Mouse (Mus musculus) layer of hippocampus, postnatal 25 days (tissue): ENCODE results near the gene Aaed1. TPM values are rescaled to one million over a fixed set of nuclear protein-coding genes. Genes with fewer than 3 reads are reported as not detected.
"Not testable (repeated sequence)": the region's sequence is repeated elsewhere in the genome, so short reads cannot be mapped to it uniquely, and the experiment has no call there.

Experiments used
- DNase-seq, 2 experiments: peaks; one replicate each; pipeline ENCODE4 v3.0.0; 2022; ENCODE audit warnings: mixed read lengths in 2 of 2, low spot score in 1 of 2; ENCODE audit errors: extremely low spot score in 1 of 2
- total RNA-seq, 2 experiments: library from RNA; stranded (reverse); gene quantifications; 2 replicates each; pipeline ENCODE4 v1.2.3; 2021

Aaed1 gene
- total RNA-seq, 2 experiments from 2014 or later, result 13.1 to 14.4 TPM

- not testable (repeated sequence) for DNase-seq
These were observed 58.3 kb downstream of the Aaed1 start for GRCm38 (mm10) chr13:64254185-64254584.

GRCm38 (mm10) chr13:64253697-64254096 is 58.8 kb downstream of the Aaed1 start:
- no peak for DNase-seq

- no peak for DNase-seq
These were observed 60.4 kb downstream of the Aaed1 start for GRCm38 (mm10) chr13:64252147-64252546.

GRCm38 (mm10) chr13:64250363-64250762 is 62.1 kb downstream of the Aaed1 start:
- peak in 1 of 2 experiments; percentile 44 for DNase-seq

GRCm38 (mm10) chr13:64248775-64249524 is 63.6 kb downstream of the Aaed1 start:
- DNase-seq, result peak; percentile 78 to 90

DNA sequence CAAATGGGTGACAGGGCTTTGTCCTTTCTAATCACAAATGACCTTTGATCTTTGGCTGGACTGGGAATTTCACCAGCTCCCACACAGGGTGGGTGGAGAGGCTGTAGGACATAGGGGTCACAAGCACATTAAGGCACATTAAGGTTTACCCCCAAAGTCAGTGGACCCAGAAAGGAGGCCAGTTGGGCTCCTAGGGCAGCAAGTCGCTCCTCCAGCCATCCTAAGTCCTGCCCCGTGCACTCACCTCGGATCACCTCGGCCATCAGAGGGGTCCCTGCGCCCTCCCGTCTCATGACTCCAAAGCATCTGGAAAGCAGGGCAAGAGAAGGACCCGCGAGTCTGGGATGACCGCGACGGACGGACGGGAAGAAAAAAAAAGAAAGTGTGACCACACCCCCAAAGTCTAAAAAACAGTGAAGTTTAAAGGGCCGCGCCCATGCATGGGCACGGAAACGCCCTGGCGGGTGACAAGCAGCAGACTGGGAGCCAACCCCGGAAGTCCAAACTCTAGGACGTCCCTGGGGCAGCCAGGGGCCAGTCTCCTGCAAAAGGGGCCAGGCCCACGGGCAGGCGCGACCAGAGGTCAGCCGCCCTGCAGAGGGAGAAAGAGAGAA is 64.2 kb downstream of the Aaed1 start:
- DNase-seq, result no peak

DNA sequence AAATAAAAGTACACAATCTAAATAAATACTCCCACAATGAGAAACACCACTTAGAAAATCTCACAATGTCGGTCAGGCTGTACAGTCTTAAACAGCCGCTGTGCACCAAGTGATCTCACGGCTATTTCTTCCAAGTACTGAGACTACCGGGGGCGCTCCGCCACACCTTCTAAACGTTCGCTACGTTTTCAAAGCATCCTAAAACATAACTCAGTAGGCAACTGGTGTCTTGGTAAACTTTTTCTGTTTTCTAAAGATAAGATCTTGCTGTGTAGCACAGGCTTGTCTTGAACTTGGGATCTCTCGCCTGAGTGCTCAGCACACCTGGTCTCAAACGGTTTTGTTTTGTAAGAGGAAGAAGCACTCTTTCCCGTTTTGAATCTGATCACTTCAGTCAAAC is 66.4 kb downstream of the Aaed1 start:
- DNase-seq, result no peak

- DNase-seq, result no peak
These were observed 67.7 kb downstream of the Aaed1 start for GRCm38 (mm10) chr13:64244685-64245261.

DNA sequence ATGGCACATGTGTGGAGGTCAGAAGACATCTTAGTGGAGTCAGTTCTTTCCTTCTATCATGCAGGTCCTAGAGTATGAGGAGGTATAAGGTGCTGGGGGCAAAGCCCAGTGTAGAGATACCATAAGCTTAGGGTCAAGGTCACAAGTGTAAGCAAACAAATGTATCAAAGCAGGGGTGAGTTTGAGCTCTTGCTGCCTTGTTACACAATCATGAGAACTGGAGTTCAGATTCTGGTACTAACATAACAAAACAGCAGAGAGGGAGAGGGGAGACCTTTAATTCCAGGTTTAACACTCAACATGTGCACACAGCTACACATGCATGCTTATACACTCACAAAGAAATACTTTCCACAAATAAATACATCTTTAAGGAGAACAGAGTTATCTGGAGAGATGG is 69.8 kb downstream of the Aaed1 start:
- DNase-seq, result no peak

DNA sequence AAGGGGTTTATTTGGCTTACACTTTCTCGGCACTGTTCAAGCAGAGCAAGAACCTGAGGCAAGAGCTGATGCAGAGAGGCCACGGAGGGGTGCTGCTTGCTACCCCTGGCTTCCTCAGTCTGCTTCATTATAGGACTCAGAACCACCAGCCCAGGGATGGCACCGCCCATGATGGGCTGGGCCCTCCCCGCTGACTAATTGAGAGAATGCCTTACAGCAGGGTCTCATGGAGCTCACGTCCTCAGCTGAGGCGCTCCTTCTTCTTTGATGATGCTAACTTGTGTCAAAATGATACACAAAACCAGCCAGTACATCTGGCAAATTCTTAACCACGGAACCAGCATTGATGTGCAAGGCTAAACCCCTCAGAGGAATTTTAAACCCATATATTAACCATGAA is 71.9 kb downstream of the Aaed1 start:
- no peak for DNase-seq

DNA sequence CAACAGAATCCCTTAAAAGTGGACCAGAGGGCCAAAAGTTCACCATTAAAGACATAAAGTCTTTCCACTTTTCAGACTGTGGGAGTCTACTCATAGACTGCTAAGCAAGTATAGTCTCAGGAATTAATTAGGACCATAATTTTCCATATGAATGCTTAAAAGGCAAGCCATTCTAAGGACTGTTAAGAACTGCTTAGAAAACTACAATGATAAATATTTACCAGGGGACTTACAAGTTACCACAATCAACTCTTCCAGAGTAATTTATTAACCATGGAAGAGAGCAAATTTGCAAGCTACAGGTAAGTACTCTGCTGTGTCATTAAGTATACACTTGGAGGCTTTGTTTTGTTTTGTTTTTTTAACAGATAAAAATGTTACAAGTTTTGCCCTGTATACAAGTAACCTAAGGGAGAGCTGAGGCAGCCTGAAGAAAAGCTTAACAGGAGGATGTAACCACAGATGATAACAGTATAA is 74.8 kb downstream of the Aaed1 start:
- DNase-seq, result no peak

DNA sequence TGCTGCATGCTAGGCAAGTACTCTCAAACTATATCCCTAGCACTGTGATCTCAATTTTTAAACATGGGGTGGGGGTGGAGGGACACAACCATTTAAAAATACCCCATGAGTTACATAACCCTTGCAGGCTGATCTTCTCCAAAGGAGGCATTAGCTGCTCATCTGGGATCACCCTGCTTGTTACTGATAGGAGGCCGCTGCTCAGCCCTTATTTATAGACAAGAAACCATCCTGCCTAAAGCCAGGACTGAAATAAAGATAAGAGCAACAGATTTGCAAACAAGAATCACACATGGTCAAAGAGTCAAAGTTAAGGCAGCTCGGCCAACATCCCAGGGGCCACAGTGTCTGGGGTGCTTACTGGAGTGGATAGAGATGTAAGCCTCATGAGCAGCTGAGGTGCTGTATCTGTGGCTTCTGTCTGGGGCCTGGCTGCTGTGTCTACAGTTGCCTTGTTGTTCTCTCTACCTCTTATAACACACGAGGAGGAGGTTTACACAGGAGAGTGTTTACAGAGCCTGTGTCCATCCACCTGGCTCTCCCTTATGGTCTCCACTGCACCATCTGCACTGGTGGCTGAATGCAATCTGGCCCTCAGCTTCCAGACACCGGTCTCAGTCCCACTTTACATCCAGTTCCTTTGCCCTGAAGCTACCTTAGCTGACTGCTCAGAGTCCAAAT is 75.4 kb downstream of the Aaed1 start:
- no peak for DNase-seq

DNA sequence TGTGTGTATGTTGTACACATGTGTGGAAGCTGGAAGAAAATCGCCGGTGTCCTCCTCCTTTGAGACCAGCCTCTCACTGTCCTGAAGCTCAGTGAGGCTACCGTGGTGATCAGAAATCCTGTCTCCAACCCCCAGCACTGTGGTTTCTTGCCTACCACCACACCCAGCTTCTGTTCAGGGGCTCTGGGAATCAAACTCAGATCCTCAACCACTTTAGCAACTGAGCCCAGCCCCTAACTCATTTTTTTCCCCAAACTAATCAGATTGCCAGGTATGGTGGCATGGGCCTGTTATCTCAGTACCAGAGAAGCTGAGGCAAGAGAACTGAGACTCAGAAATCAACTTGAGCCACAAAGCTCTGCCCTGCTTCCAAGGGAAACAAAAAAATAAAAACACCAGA is 76.7 kb downstream of the Aaed1 start:
- no peak for DNase-seq

- no peak for DNase-seq
These were observed 77.3 kb downstream of the Aaed1 start for GRCm38 (mm10) chr13:64235062-64235715.

DNA sequence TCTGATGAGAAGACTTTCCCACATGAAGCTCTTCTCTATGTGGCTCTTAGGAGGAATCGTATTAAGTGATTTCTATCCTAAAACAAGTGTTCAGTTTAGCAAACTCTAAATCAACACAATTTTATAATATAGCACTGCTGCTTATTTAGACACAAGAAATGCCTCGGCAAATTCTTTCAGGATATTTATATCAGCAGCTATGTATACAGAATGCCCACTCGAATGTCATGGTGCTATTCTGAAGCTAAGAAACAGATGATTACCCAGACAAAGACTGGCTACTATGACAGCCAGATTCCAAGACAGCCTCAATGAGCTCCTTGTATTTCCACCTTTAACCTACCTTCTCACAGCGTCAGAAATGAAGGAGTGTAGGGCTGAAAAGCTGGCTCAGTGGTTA is 79.4 kb downstream of the Aaed1 start:
- DNase-seq, result no peak

GRCm38 (mm10) chr13:64226725-64227124 is 85.8 kb downstream of the Aaed1 start:
- DNase-seq, result no peak

DNA sequence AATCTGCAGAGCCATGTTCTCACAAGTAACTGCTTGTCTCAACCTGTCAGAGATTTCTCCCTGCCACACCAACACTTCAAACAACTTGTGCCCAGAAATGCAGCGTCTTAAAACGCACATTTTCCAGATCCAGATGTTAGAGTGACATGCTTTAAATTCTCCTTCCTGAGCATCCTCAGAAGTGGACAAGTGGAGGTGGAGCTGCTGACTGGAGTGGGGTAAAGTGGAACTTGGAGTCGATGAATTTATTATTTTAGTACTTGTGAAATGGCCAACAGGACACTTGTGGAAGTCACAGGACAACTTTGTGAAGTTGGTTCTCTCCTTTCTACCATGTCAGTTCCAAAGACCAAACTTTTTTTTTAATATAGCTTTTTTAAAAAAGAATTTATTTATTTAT is 86.8 kb downstream of the Aaed1 start:
- no peak for DNase-seq
